Mouse (Mus musculus): ENCODE data around the gene Gpr45. TPM values are rescaled to one million over a fixed set of nuclear protein-coding genes. Genes with fewer than 3 reads are reported as not detected.

The Gpr45 gene
- polyA plus RNA-seq, 1 experiment from 2014 or later, result 9.3 TPM

- 68% methylated on average over 4 of the region's 4 CpGs for WGBS
- no peak for ATAC-seq (ENCODE audit: insufficient number of reproducible peaks, insufficient read depth, low FRiP score, low read depth)
- H3K27ac ChIP-seq (ENCODE audit: low read length), result no peak overlapping the region
These were observed 4.2 kb upstream of the Gpr45 start for GRCm38 (mm10) chr1:42948486-42948885.

GRCm38 (mm10) chr1:42953482-42953822 is 780 bp downstream of the Gpr45 start:
- ATAC-seq (ENCODE audit: insufficient number of reproducible peaks, insufficient read depth, low FRiP score, low read depth), result no peak
- Histone ChIP-seq H3K9ac (replicated peaks; ENCODE audit: low read depth, low read length) (peak overlapping the region; percentile 66), H3K27ac (ENCODE audit: low read length) (no peak overlapping the region), H3K27me3 (ENCODE audit: control insufficient read depth, insufficient read depth, low read length) (no peaks in the 10 kb centered on the region), H3K4me3 (ENCODE audit: low read depth, low read length) (peak overlapping the region; percentile 72), H3K9me3 (ENCODE audit: control insufficient read depth, low read depth, low read length) (no peaks in the 10 kb centered on the region), H3K4me2 (replicated peaks; ENCODE audit: low read depth, low read length) (peak overlapping the region; percentile 93), H3K36me3 (ENCODE audit: control insufficient read depth, insufficient read depth, low read length) (no peaks in the 10 kb centered on the region), H3K4me1 (ENCODE audit: control insufficient read depth, insufficient read depth, low read length) (no peaks in the 10 kb centered on the region)
- 2% methylated on average over 16 of the region's 16 CpGs for WGBS

More at GRCm38 (mm10) chr1:42948486-42948885, 4.2 kb upstream of the Gpr45 start:
- no peaks in the 10 kb centered on the region for H3K4me1 ChIP-seq (ENCODE audit: control insufficient read depth, insufficient read depth, low read length)
- no peaks in the 10 kb centered on the region for H3K36me3 ChIP-seq (ENCODE audit: control insufficient read depth, insufficient read depth, low read length)
- no peak overlapping the region for H3K4me2 ChIP-seq (replicated peaks; ENCODE audit: low read depth, low read length)
- no peaks in the 10 kb centered on the region for H3K9me3 ChIP-seq (ENCODE audit: control insufficient read depth, low read depth, low read length)
- H3K4me3 ChIP-seq (ENCODE audit: low read depth, low read length), result no peak overlapping the region
- H3K27me3 ChIP-seq (ENCODE audit: control insufficient read depth, insufficient read depth, low read length), result no peaks in the 10 kb centered on the region
- H3K9ac ChIP-seq (replicated peaks; ENCODE audit: low read depth, low read length), result no peak overlapping the region

GRCm38 (mm10) chr1:42956828-42957227 is 4.2 kb downstream of the Gpr45 start:
- Histone ChIP-seq H3K36me3 (ENCODE audit: control insufficient read depth, insufficient read depth, low read length) (no peaks in the 10 kb centered on the region), H3K9me3 (ENCODE audit: control insufficient read depth, low read depth, low read length) (no peaks in the 10 kb centered on the region), H3K4me3 (ENCODE audit: low read depth, low read length) (no peak overlapping the region), H3K9ac (replicated peaks; ENCODE audit: low read depth, low read length) (no peak overlapping the region), H3K4me2 (replicated peaks; ENCODE audit: low read depth, low read length) (no peak overlapping the region), H3K27ac (ENCODE audit: low read length) (no peak overlapping the region), H3K27me3 (ENCODE audit: control insufficient read depth, insufficient read depth, low read length) (no peaks in the 10 kb centered on the region), H3K4me1 (ENCODE audit: control insufficient read depth, insufficient read depth, low read length) (no peaks in the 10 kb centered on the region)
- 93% methylated on average over 1 of the region's 1 CpGs for WGBS
- ATAC-seq (ENCODE audit: insufficient number of reproducible peaks, insufficient read depth, low FRiP score, low read depth), result no peak

- WGBS, result 44% methylated on average over 8 of the region's 8 CpGs
These were observed 30.6 kb downstream of the Gpr45 start for GRCm38 (mm10) chr1:42983082-42983771.

GRCm38 (mm10) chr1:42984119-42984518 is 31.4 kb downstream of the Gpr45 start:
- ATAC-seq (ENCODE audit: insufficient number of reproducible peaks, insufficient read depth, low FRiP score, low read depth), result no peak
- Histone ChIP-seq H3K27me3 (ENCODE audit: control insufficient read depth, insufficient read depth, low read length) (no peaks in the 10 kb centered on the region), H3K4me2 (replicated peaks; ENCODE audit: low read depth, low read length) (no peak overlapping the region), H3K9me3 (ENCODE audit: control insufficient read depth, low read depth, low read length) (peaks cover 4% of the 10 kb centered on the region; the same call in 1 of the 2 replicates), H3K4me3 (ENCODE audit: low read depth, low read length) (no peak overlapping the region), H3K27ac (ENCODE audit: low read length) (no peak overlapping the region), H3K36me3 (ENCODE audit: control insufficient read depth, insufficient read depth, low read length) (no peaks in the 10 kb centered on the region), H3K9ac (replicated peaks; ENCODE audit: low read depth, low read length) (no peak overlapping the region), H3K4me1 (ENCODE audit: control insufficient read depth, insufficient read depth, low read length) (no peaks in the 10 kb centered on the region)
- WGBS, result 88% methylated on average over 3 of the region's 3 CpGs

More at GRCm38 (mm10) chr1:42983082-42983771, 30.6 kb downstream of the Gpr45 start:
- Histone ChIP-seq H3K4me3 (ENCODE audit: low read depth, low read length) (no peak overlapping the region), H3K4me1 (ENCODE audit: control insufficient read depth, insufficient read depth, low read length) (no peaks in the 10 kb centered on the region), H3K27ac (ENCODE audit: low read length) (no peak overlapping the region), H3K27me3 (ENCODE audit: control insufficient read depth, insufficient read depth, low read length) (no peaks in the 10 kb centered on the region), H3K9ac (replicated peaks; ENCODE audit: low read depth, low read length) (no peak overlapping the region), H3K36me3 (ENCODE audit: control insufficient read depth, insufficient read depth, low read length) (no peaks in the 10 kb centered on the region), H3K9me3 (ENCODE audit: control insufficient read depth, low read depth, low read length) (peaks cover 4% of the 10 kb centered on the region; the same call in 1 of the 2 replicates), H3K4me2 (replicated peaks; ENCODE audit: low read depth, low read length) (no peak overlapping the region)
- no peak for ATAC-seq (ENCODE audit: insufficient number of reproducible peaks, insufficient read depth, low FRiP score, low read depth)

GRCm38 (mm10) chr1:42988996-42989395 is 36.3 kb downstream of the Gpr45 start:
- no peak overlapping the region for H3K27ac ChIP-seq (ENCODE audit: low read length)
- ATAC-seq (ENCODE audit: insufficient number of reproducible peaks, insufficient read depth, low FRiP score, low read depth), result no peak

GRCm38 (mm10) chr1:43006051-43006514 is 53.4 kb downstream of the Gpr45 start:
- no peaks in the 10 kb centered on the region for H3K9me3 ChIP-seq (ENCODE audit: control insufficient read depth, low read depth, low read length)
- no peaks in the 10 kb centered on the region for H3K27me3 ChIP-seq (ENCODE audit: control insufficient read depth, insufficient read depth, low read length)
- H3K27ac ChIP-seq (ENCODE audit: low read length), result no peak overlapping the region
- no peak for ATAC-seq (ENCODE audit: insufficient number of reproducible peaks, insufficient read depth, low FRiP score, low read depth)
- no peaks in the 10 kb centered on the region for H3K36me3 ChIP-seq (ENCODE audit: control insufficient read depth, insufficient read depth, low read length)
- no peak overlapping the region for H3K4me3 ChIP-seq (ENCODE audit: low read depth, low read length)
- 51% methylated on average over 13 of the region's 13 CpGs for WGBS
- no peaks in the 10 kb centered on the region for H3K4me1 ChIP-seq (ENCODE audit: control insufficient read depth, insufficient read depth, low read length)
- no peak overlapping the region for H3K4me2 ChIP-seq (replicated peaks; ENCODE audit: low read depth, low read length)
- H3K9ac ChIP-seq (replicated peaks; ENCODE audit: low read depth, low read length), result no peak overlapping the region

More at GRCm38 (mm10) chr1:42988996-42989395, 36.3 kb downstream of the Gpr45 start:
- Histone ChIP-seq H3K9ac (replicated peaks; ENCODE audit: low read depth, low read length) (no peak overlapping the region), H3K9me3 (ENCODE audit: control insufficient read depth, low read depth, low read length) (peaks cover 4% of the 10 kb centered on the region; the same call in 1 of the 2 replicates), H3K4me3 (ENCODE audit: low read depth, low read length) (no peak overlapping the region), H3K4me1 (ENCODE audit: control insufficient read depth, insufficient read depth, low read length) (no peaks in the 10 kb centered on the region), H3K4me2 (replicated peaks; ENCODE audit: low read depth, low read length) (no peak overlapping the region), H3K27me3 (ENCODE audit: control insufficient read depth, insufficient read depth, low read length) (no peaks in the 10 kb centered on the region), H3K36me3 (ENCODE audit: control insufficient read depth, insufficient read depth, low read length) (no peaks in the 10 kb centered on the region)
- 82% methylated on average over 2 of the region's 2 CpGs for WGBS

GRCm38 (mm10) chr1:43006524-43006923 is 53.9 kb downstream of the Gpr45 start:
- Histone ChIP-seq H3K27ac (ENCODE audit: low read length) (no peak overlapping the region), H3K36me3 (ENCODE audit: control insufficient read depth, insufficient read depth, low read length) (no peaks in the 10 kb centered on the region), H3K4me1 (ENCODE audit: control insufficient read depth, insufficient read depth, low read length) (no peaks in the 10 kb centered on the region), H3K4me3 (ENCODE audit: low read depth, low read length) (no peak overlapping the region), H3K4me2 (replicated peaks; ENCODE audit: low read depth, low read length) (no peak overlapping the region), H3K9me3 (ENCODE audit: control insufficient read depth, low read depth, low read length) (no peaks in the 10 kb centered on the region), H3K9ac (replicated peaks; ENCODE audit: low read depth, low read length) (no peak overlapping the region), H3K27me3 (ENCODE audit: control insufficient read depth, insufficient read depth, low read length) (no peaks in the 10 kb centered on the region)
- no peak for ATAC-seq (ENCODE audit: insufficient number of reproducible peaks, insufficient read depth, low FRiP score, low read depth)
- 79% methylated on average over 4 of the region's 4 CpGs for WGBS

- Histone ChIP-seq H3K4me1 (ENCODE audit: control insufficient read depth, insufficient read depth, low read length) (no peaks in the 10 kb centered on the region), H3K9me3 (ENCODE audit: control insufficient read depth, low read depth, low read length) (no peaks in the 10 kb centered on the region), H3K4me2 (replicated peaks; ENCODE audit: low read depth, low read length) (no peak overlapping the region), H3K36me3 (ENCODE audit: control insufficient read depth, insufficient read depth, low read length) (no peaks in the 10 kb centered on the region), H3K27ac (ENCODE audit: low read length) (no peak overlapping the region), H3K27me3 (ENCODE audit: control insufficient read depth, insufficient read depth, low read length) (no peaks in the 10 kb centered on the region), H3K9ac (replicated peaks; ENCODE audit: low read depth, low read length) (no peak overlapping the region), H3K4me3 (ENCODE audit: low read depth, low read length) (no peak overlapping the region)
- no peak for ATAC-seq (ENCODE audit: insufficient number of reproducible peaks, insufficient read depth, low FRiP score, low read depth)
- 93% methylated on average over 4 of the region's 4 CpGs for WGBS
These were observed 57.8 kb downstream of the Gpr45 start for GRCm38 (mm10) chr1:43010461-43010860.

Data from stomach, embryonic 14.5 days (tissue).